Mouse (Mus musculus) forebrain, postnatal 0 days (tissue): ENCODE data around the gene Pik3r2. TPM values are rescaled to one million over a fixed set of nuclear protein-coding genes. Genes with fewer than 3 reads are reported as not detected.

Experiments
- ATAC-seq: fragments of 200-750 bp; cut with Nextera tagmentation; 2 replicates; pipeline ENCODE4 v1.8.0; 2017; ENCODE audit warnings: mild to moderate bottlenecking, moderate library complexity
- DNase-seq: peaks from one replicate; pipeline ENCODE4 v3.0.0-alpha.2; 2015
- H3K27ac ChIP-seq: fragments of 300-500 bp; sonication (generic); 2 replicates; pipeline ENCODE4 v1.5.1; 2014; ENCODE audit warnings: low read depth, mild to moderate bottlenecking, antibody characterized with exemption, low read length, moderate library complexity, mixed read lengths
- H3K27me3 ChIP-seq: fragments of 300-500 bp; sonication (generic); 2 replicates; pipeline ENCODE4 v1.6.1; 2014; ENCODE audit warnings: mild to moderate bottlenecking, low read length, mixed read lengths; ENCODE audit not compliant: insufficient read depth
- H3K36me3 ChIP-seq: fragments of 300-500 bp; sonication (generic); 2 replicates; pipeline ENCODE4 v1.6.1; 2014; ENCODE audit warnings: mild to moderate bottlenecking, moderate library complexity; ENCODE audit not compliant: insufficient read depth
- H3K4me1 ChIP-seq: fragments of 300-500 bp; sonication (generic); 2 replicates; pipeline ENCODE4 v1.6.1; 2014; ENCODE audit warnings: antibody characterized with exemption; ENCODE audit not compliant: insufficient read depth
- H3K4me2 ChIP-seq: fragments of 300-500 bp; sonication (generic); 2 replicates; pipeline ENCODE4 v1.6.1; 2014; ENCODE audit warnings: low read depth, mild to moderate bottlenecking, moderate library complexity
- H3K4me3 ChIP-seq: fragments of 300-500 bp; sonication (generic); 2 replicates; pipeline ENCODE4 v1.5.1; 2014; ENCODE audit warnings: low read depth, low read length, mixed read lengths
- H3K9ac ChIP-seq: fragments of 300-500 bp; sonication (generic); 2 replicates; pipeline ENCODE4 v1.6.1; 2014; ENCODE audit warnings: mild to moderate bottlenecking
- H3K9me3 ChIP-seq: fragments of 300-500 bp; sonication (generic); 2 replicates; pipeline ENCODE4 v1.6.1; 2016; ENCODE audit warnings: low read length
- CTCF ChIP-seq: sonication (generic); IDR thresholded peaks from 2 replicates; pipeline ENCODE4 v1.5.1; 2016; ENCODE audit warnings: antibody characterized with exemption, control low read depth, low read depth
- WGBS: fragments of 180-500 bp; shearing (Covaris S2); extraction: QIAGEN DNeasy Blood & Tissue Kit; methylation state at CpG from one replicate; pipeline ENCODE4 v1.1.7; 2014; 5-methylcytosine and 5-hydroxymethylcytosine counted together
- polyA plus RNA-seq: library from polyadenylated mRNA; unstranded; fragments of >200 nt; fragmentation: Nextera tagmentation; extraction: Ambion mirVana; gene quantifications from 2 replicates; pipeline ENCODE4 v1.2.1, GENCODE M21; 2015
- total RNA-seq: library from RNA; depleted of rRNA; stranded (reverse); fragments of >200 nt; gene quantifications from 2 replicates; pipeline ENCODE4 v1.2.3, GENCODE M21; 2014

Gene Pik3r2
- total and polyA plus RNA-seq, 2 experiments from 2014 or later, result 147 to 170 TPM

- Histone ChIP-seq H3K4me2 (peak overlapping the region; percentile 67), H3K9ac (peak overlapping the region; percentile 96), H3K27ac (peak overlapping the region; percentile 93), H3K36me3 (peaks cover 32% of the 10 kb centered on the region), H3K9me3 (no peaks in the 10 kb centered on the region), H3K4me1 (peaks cover 7% of the 10 kb centered on the region), H3K27me3 (no peaks in the 10 kb centered on the region), H3K4me3 (peak overlapping the region; percentile 94)
- 11% methylated on average over 50 of the region's 50 CpGs for WGBS
- DNase-seq, result peak; percentile 88
- TF ChIP-seq CTCF, result no peak
- peak; percentile 62 for ATAC-seq
Observed at GRCm38 (mm10) chr8:70754871-70755660, 21.4 kb downstream of the Pik3r2 start.

- peak within 1 kb of the TSS; percentile 67 for H3K4me2 ChIP-seq
- WGBS, result 9% methylated on average over 37 of the region's 37 CpGs
- H3K4me1 ChIP-seq, result peaks cover 7% of the 10 kb centered on the region
- peaks cover 32% of the 10 kb centered on the region for H3K36me3 ChIP-seq
- H3K27me3 ChIP-seq, result no peaks in the 10 kb centered on the region
- peak within 1 kb of the TSS; percentile 96 for H3K9ac ChIP-seq
- ATAC-seq (peak; percentile 98), DNase-seq (peak; percentile 98)
- H3K27ac ChIP-seq, result peak within 1 kb of the TSS; percentile 93
- TF ChIP-seq CTCF, result no peak
- H3K4me3 ChIP-seq, result peak within 1 kb of the TSS; percentile 94
- H3K9me3 ChIP-seq, result no peaks in the 10 kb centered on the region
Observed at GRCm38 (mm10) chr8:70754043-70754870, 22.3 kb downstream of the Pik3r2 start, which contains the start of gene Rab3a. Gene Rab3a (plus strand): TSS chr8:70754679.

- DNase-seq, result peak; percentile 13
- no peak overlapping the region for H3K4me3 ChIP-seq
- H3K36me3 ChIP-seq, result peaks cover 24% of the 10 kb centered on the region
- no peaks in the 10 kb centered on the region for H3K9me3 ChIP-seq
- TF ChIP-seq CTCF, result no peak
- peaks cover 7% of the 10 kb centered on the region for H3K4me1 ChIP-seq
- WGBS, result 36% methylated on average over 21 of the region's 21 CpGs
- no peak for ATAC-seq
- H3K27me3 ChIP-seq, result no peaks in the 10 kb centered on the region
- H3K4me2 ChIP-seq, result no peak overlapping the region
- peak overlapping the region; percentile 10; the same call in 1 of the 2 replicates for H3K27ac ChIP-seq
- H3K9ac ChIP-seq, result no peak overlapping the region
Observed at GRCm38 (mm10) chr8:70753151-70753550, 23.4 kb downstream of the Pik3r2 start.

- H3K9ac ChIP-seq, result no peak overlapping the region
- peak; percentile 77 for TF ChIP-seq CTCF
- no peaks in the 10 kb centered on the region for H3K9me3 ChIP-seq
- no peak overlapping the region for H3K4me2 ChIP-seq
- ATAC-seq (no peak), DNase-seq (peak; percentile 74)
- no peaks in the 10 kb centered on the region for H3K27me3 ChIP-seq
- no peak overlapping the region for H3K4me3 ChIP-seq
- H3K4me1 ChIP-seq, result peaks cover 7% of the 10 kb centered on the region
- 41% methylated on average over 11 of the region's 11 CpGs for WGBS
- H3K27ac ChIP-seq, result no peak overlapping the region
- peaks cover 14% of the 10 kb centered on the region for H3K36me3 ChIP-seq
Observed at GRCm38 (mm10) chr8:70752000-70752764, 24.3 kb downstream of the Pik3r2 start.

- H3K27me3 ChIP-seq, result peaks cover 6% of the 10 kb centered on the region
- H3K9me3 ChIP-seq, result no peaks in the 10 kb centered on the region
- DNase-seq, result no peak
- H3K36me3 ChIP-seq, result no peaks in the 10 kb centered on the region
- no peak for TF ChIP-seq CTCF
- 0 out of 2 replicates have a peak, but pooled peaks cover 1% of the 10 kb centered on the region for H3K4me1 ChIP-seq
- H3K27ac ChIP-seq, result no peak overlapping the region
- no peak overlapping the region for H3K9ac ChIP-seq
- H3K4me3 ChIP-seq, result no peak overlapping the region
- WGBS, result 90% methylated on average over 13 of the region's 13 CpGs
- ATAC-seq, result no peak
- no peak overlapping the region for H3K4me2 ChIP-seq
Observed at GRCm38 (mm10) chr8:70750128-70750680, 26.3 kb downstream of the Pik3r2 start.

- ATAC-seq (no peak), DNase-seq (no peak)
- peaks cover 12% of the 10 kb centered on the region for H3K27me3 ChIP-seq
- 82% methylated on average over 19 of the region's 19 CpGs for WGBS
- H3K4me2 ChIP-seq, result no peak overlapping the region
- H3K9ac ChIP-seq, result no peak overlapping the region
- H3K27ac ChIP-seq, result no peak overlapping the region
- H3K9me3 ChIP-seq, result no peaks in the 10 kb centered on the region
- H3K4me1 ChIP-seq, result no peaks in the 10 kb centered on the region; the same call in 1 of the 2 replicates
- H3K36me3 ChIP-seq, result no peaks in the 10 kb centered on the region
- no peak overlapping the region for H3K4me3 ChIP-seq
- no peak for TF ChIP-seq CTCF
Observed at GRCm38 (mm10) chr8:70749097-70749674, 27.3 kb downstream of the Pik3r2 start.
